Mouse (Mus musculus) B cell, adult 67 days (primary cell): ENCODE results near the gene Ctu2. TPM values are rescaled to one million over a fixed set of nuclear protein-coding genes. Genes with fewer than 3 reads are reported as not detected.

Source experiments
- total RNA-seq, 2 experiments: library from RNA; stranded (reverse); gene quantifications; 4 replicates each; pipeline ENCODE4 v1.2.4; 2023

Ctu2 gene
- 10 to 100 TPM; 66.0 to 71.3 TPM for total RNA-seq

GRCm38 (mm10) chr8:122475580-122476320 lies at the start of gene Ctu2, which contains the start of gene Rnf166:
Gene Ctu2 (plus strand): TSS chr8:122476143.
Gene Rnf166 (minus strand): TSS chr8:122476064.

GRCm38 (mm10) chr8:122432443-122433268 lies 43.3 kb upstream of the Ctu2 start, which contains the start of gene Cyba:
Gene Cyba (minus strand): TSS chr8:122432930.

DNA sequence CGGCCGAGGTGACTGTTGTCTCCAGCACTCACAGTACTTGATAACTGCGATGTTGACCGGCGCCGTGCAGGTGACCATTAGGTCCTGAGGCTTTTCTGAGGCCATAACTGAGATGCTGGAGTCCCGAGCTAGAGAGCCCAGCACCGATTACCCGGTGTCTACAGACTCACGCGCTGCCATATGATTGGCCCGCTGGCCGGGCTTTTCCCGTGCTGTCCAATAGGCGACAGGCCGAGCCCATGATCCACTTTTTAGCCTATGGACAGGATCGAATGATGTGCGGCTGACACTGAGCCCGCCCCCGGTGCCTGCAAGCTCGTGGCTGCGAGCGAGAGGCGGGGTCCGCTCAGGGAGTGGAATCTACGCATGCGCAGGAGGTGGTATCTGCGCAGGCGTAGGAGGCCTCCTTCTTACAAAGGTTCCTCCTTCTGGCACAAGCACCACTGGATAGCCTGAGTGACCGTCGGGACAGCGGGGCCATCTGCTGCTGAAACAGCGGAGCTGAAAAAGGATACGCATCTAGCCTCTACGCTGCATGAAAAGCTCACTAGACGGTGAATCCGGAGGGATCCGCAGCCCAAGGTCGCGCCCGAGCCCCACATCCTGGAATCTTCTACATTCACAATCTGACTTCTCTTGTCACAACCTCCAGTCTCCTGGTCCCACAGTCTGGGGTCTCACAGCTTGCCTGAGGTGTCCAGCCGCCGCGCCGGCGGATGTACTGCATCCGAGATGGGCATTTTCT lies 32.5 kb upstream of the Ctu2 start, which contains the start of gene Mvd:
TSS of gene Mvd (minus strand) at position 161 of the 745 bp plus-strand sequence.

DNA sequence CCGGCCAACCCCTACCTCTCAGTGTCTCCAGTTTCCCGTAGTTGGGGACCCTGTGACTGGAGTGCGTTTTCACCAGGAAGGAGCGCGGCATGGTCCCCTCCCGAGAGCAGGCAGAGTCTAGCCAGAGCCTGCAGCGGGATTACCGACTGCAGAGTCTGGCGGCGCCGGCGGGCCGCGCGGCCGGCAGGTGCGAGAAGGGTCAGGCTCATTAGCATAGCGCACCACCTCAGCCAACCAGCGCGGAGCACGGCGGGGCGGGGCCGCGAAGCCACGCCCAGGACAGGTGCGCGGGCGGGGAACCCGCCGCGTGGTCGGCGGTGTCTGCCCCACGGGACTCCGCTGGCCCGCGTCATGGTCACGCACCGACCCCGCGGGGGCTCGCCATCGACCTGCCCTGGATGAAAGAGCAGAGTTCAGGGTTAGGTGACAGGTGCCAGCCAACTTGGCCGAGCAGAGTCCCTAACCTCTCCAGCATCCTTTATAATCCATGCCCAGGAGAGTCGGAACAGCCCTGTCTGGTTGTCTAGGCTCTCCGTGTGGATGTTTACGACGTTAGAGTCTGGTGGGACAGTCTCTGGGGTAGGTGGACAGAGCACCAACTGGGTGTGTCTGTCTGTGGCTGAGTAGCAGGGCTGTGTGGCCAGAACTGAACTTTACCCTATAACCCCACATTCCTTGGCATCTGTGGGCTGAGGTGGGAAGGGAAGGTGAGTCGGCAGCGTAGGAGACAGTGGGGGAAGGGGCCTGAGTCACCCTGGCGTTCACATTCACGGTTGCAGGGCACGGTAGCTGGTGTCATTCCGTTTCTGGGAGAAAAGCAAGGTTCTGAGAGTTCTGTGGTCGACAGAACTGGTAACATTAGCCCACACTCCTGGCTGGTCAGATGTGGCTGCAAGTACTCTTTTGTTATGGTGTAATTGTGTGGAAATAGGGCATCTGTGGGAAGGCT lies 15.1 kb upstream of the Ctu2 start, which contains the start of gene Snai3:
TSS of gene Snai3 (minus strand) at position 210 of the 949 bp plus-strand sequence.

Other genes starting within 250 kb of the Ctu2 start
- gene Zfpm1, start 194.0 kb upstream of the Ctu2 start, total RNA-seq, result 10 to 100 TPM; 23.4 to 23.5 TPM
- gene Trhr2, start 115.4 kb upstream of the Ctu2 start, total RNA-seq, result not detected
- gene Zc3h18, start 99.5 kb upstream of the Ctu2 start, total RNA-seq, result 100 to 1,000 TPM; 104 to 105 TPM
- 1 to 10 TPM in 1 of 2 experiments, under 1 TPM in 1; 0.81 to 1.4 TPM for gene Il17c, start 54.1 kb upstream of the Ctu2 start, total RNA-seq
- 100 to 1,000 TPM; 297 to 328 TPM for gene Cyba, start 43.2 kb upstream of the Ctu2 start, total RNA-seq
- gene Mvd, start 32.7 kb upstream of the Ctu2 start, total RNA-seq, result 1 to 10 TPM; 7.6 to 8.2 TPM
- gene Snai3, start 15.4 kb upstream of the Ctu2 start, total RNA-seq, result 1 to 10 TPM in 1 of 2 experiments, under 1 TPM in 1; 0.87 to 2.5 TPM
- 10 to 100 TPM; 40.6 to 41.7 TPM for gene Rnf166, start 79 bp upstream of the Ctu2 start, total RNA-seq
- 10 to 100 TPM; 51.2 to 62.3 TPM for gene Piezo1, start 75.2 kb downstream of the Ctu2 start, total RNA-seq
- gene Cdt1, start 91.9 kb downstream of the Ctu2 start, total RNA-seq, result 100 to 1,000 TPM; 117 to 146 TPM
- gene Aprt, start 100.8 kb downstream of the Ctu2 start, total RNA-seq, result 10 to 100 TPM; 77.0 to 79.4 TPM
- 10 to 100 TPM; 25.3 to 35.9 TPM for gene Galns, start 135.3 kb downstream of the Ctu2 start, total RNA-seq
- 10 to 100 TPM; 48.5 to 58.9 TPM for gene Trappc2l, start 135.5 kb downstream of the Ctu2 start, total RNA-seq
- under 1 TPM in 1 of 2 experiments, not detected in 1; 0.64 TPM for gene Pabpn1l, start 146.6 kb downstream of the Ctu2 start, total RNA-seq
- gene Cbfa2t3, start 223.0 kb downstream of the Ctu2 start, total RNA-seq, result 10 to 100 TPM; 55.4 to 70.3 TPM